Mouse (Mus musculus) mesoderm, embryonic 11.5 days (tissue): ENCODE measurements around the gene Srd5a3.

Experiments
- DNase-seq: peaks from one replicate; pipeline ENCODE4 v3.0.0-alpha.2; 2012; ENCODE audit warnings: low read depth, low spot score

The Srd5a3 gene

GRCm38 (mm10) chr5:76190609-76191008 is 50.5 kb downstream of the Srd5a3 start:
- no peak for DNase-seq

GRCm38 (mm10) chr5:76193075-76193474 is 53.0 kb downstream of the Srd5a3 start:
- DNase-seq, result no peak

DNA sequence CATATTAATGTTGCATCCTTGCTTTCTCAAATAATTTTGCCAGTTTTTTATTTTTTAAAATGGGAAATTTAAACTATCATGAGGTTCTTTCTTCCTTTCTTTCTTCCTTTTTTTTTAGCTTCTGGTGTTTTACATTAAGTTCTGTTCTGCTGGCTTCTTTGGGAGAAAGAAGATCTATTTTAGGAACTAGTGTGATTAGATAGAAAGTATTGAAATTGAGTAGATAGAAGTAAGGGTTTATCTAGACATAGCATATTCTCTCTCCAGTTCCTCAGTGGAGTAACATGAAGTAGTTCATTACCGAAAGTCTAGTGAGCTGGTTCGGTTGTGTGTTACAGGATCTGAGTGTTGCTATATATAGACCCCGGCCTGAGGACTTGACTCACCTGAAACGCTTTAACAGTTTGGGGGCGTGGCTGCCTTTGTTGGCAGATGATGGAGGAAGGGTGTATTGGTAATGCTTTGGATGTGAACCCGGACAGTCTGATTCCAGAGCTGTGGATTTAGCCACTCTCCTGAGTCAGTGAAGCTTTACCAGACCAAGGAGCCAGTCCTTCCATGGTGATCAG is 54.4 kb downstream of the Srd5a3 start:
- no peak for DNase-seq

- DNase-seq, result no peak
These were observed 59.3 kb downstream of the Srd5a3 start for GRCm38 (mm10) chr5:76199346-76199745.

DNA sequence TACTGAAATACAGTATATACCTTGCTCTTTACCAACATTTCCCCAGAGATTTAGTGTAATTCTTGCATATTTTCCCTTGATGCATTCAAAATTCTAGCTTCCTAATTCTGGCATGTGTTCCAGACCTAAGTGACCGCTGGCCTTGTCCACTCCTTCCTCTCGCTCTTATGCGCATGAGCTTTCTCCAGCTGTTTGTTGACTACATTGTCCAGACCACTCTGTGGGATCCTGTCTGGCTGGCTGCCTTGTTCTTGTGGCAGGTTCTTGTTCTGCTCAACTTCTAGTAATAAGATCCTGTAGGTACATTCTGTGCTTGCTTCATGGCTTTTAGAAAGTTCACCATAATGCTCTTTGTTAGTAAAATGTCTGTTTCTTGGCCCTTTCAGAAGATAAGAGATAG is 63.1 kb downstream of the Srd5a3 start:
- no peak for DNase-seq
